Mouse (Mus musculus) monocyte, adult 59 days (primary cell): ENCODE data around the gene Olfr30. TPM values are rescaled to one million over a fixed set of nuclear protein-coding genes. Genes with fewer than 3 reads are reported as not detected.

Experiments used
- total RNA-seq, 2 experiments: library from RNA; stranded (reverse); gene quantifications; one replicate each; pipeline ENCODE4 v1.2.4; 2023

The Olfr30 gene
- not detected for total RNA-seq

DNA sequence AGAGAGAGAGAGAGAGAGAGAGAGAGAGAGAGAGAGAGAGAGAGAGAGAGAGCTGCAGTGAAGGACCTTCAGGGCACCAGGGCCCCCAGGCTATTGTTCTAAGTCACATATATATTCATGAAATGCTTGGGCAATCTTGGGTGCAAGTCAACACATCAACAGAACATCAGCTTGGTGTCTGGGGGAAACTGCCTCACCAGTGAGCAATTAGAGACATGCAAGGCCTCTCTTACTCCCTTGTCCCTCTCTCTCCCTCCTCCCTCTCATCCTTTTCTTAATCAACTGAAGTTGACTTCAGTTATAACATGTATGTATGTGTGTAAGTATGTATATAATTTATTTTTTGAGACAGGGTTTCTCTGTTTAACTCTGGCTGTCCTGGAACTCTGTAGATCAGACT is at the start of gene Olfr30:
Gene Olfr30, minus strand, starts transcription at position 101 of the 400 bp plus-strand sequence.

DNA sequence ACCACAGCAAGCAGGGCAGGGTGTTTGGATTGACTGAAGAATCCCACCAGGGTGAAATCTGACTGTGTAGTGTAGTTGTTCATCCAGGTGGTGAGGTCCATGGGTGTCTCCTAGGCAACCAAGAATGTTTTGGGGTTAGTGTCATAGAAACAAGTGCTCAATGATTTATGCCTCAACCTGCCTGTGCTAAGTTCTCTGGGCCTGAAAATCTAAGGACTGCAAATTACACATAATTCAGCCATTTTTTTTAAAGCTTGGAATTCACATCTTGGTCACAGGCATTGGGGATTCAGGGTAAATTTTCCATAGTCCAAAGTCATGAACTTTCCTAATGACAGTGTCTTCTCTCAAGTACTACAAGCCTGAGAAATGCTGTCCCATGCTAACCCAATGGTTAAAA is 40.4 kb upstream of the Olfr30 start, which contains the start of gene Olfr331:
Gene Olfr331, minus strand, starts transcription at position 101 of the 400 bp plus-strand sequence.

DNA sequence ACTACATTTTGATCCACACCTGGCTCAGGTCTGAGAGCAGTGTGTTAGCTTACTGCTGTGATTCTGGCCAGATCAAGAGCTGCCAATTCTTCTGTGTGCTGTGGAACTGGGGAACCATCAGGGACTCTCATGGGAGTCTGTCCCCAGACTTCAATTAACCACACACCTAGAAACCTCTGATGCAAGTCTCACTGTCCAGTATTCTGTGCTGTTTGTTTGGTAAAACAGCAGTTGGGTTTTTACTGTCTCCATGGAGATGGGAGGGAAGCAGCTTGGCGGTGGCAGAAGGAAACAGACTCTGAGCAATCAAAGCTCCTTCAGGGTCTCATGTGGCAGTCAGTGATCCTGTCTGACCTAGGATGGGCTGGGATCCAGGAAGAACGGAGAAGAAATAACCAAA is 30.4 kb upstream of the Olfr30 start, which contains the start of gene Olfr332:
Gene Olfr332, minus strand, starts transcription at position 101 of the 400 bp plus-strand sequence.

DNA sequence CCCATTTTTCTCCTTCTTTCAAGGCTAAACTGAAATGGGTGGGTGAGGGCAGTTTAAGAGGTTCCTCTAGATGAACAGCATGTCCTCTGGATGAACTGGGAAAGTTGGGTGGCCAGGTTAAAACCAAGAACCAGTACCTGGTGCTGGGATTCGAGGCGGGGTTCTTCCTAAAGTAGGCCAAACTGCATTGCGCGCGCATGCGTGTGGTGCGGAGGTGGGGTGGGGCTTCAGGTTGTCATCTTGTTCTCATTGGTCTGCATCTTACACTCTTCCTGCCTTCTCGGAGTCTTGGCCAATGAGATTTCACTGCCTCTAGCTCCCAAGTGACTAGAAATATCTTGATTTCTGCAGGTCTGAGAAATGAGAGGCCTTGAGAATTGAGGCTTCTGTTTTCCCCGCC is 9.3 kb downstream of the Olfr30 start, which contains the start of gene Lypd9:
Gene Lypd9, minus strand, starts transcription at position 165 of the 400 bp plus-strand sequence.

DNA sequence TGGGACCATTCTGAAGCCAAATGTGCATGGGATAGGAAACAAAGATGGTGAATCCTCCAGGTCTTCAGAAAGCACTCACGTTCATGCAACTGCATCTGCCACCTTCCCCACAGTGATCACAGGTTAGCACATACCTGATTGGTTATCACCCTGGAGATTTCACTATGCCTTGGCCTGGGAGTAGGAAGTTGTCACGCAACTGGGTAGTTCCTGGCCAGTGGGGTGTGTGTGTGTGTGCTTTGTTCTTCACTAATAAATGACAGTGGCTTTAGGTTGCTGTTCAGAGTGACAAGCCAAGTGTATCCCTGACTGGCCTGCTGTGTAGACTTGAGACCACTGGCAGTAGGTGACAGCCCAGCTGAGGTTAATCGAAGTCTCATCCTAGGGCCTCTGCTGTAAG is 29.8 kb downstream of the Olfr30 start, which contains the start of gene Gm12253:
Gene Gm12253, plus strand, starts transcription at position 301 of the 400 bp plus-strand sequence.

DNA sequence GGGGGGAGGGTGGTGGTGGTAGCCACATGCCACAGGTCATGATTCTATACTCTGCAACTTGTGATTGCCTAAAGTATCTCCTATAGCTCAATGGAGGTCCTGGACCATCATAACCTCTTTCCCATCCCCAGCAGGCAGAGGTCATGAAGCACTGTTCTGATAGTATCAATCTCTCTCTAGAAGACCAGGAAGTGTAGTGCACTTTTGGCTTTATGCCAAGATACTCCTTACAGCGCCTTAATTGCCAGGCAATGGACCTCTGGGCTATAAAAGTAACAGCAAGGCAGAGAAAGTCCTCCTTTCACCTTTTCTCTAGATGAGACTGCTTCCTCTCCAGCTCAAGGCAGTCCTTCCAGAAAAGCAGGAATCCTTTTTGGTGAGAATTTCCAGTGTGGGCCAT is 41.3 kb downstream of the Olfr30 start, which contains the start of gene 1810065E05Rik:
Gene 1810065E05Rik, plus strand, starts transcription at position 297 of the 400 bp plus-strand sequence.

Other genes with a start within 250 kb of the Olfr30 start
- gene 4930438A08Rik, start 187.5 kb downstream of the Olfr30 start, total RNA-seq: not detected
- gene Zfp692, start 155.2 kb downstream of the Olfr30 start, total RNA-seq: 10 to 100 TPM; 15.4 to 16.2 TPM
- 10 to 100 TPM; 16.7 to 17.2 TPM for gene Zfp672, start 131.9 kb downstream of the Olfr30 start, total RNA-seq
- gene Sh3bp5l, start 131.5 kb downstream of the Olfr30 start, total RNA-seq: 10 to 100 TPM; 18.2 to 26.0 TPM
- not detected for gene Lypd8, start 83.2 kb downstream of the Olfr30 start, total RNA-seq
- not detected for gene 1810065E05Rik, start 41.2 kb downstream of the Olfr30 start, total RNA-seq
- gene Gm12253, start 29.7 kb downstream of the Olfr30 start, total RNA-seq: not detected
- not detected for gene Lypd9, start 9.3 kb downstream of the Olfr30 start, total RNA-seq
- gene Olfr332, start 30.3 kb upstream of the Olfr30 start, total RNA-seq: not detected
- not detected for gene Olfr331, start 40.3 kb upstream of the Olfr30 start, total RNA-seq
- not detected for gene Olfr330, start 72.6 kb upstream of the Olfr30 start, total RNA-seq
- gene Olfr329-ps, start 84.2 kb upstream of the Olfr30 start, total RNA-seq: not detected
- gene Olfr328, start 93.4 kb upstream of the Olfr30 start, total RNA-seq: under 1 TPM in 1 of 2 experiments, not detected in 1; 0.39 TPM
- not detected for gene Olfr224, start 108.3 kb upstream of the Olfr30 start, total RNA-seq
- gene Olfr325, start 115.5 kb upstream of the Olfr30 start, total RNA-seq: not detected
- gene Olfr324, start 132.8 kb upstream of the Olfr30 start, total RNA-seq: not detected
- gene 2210407C18Rik, start 153.8 kb upstream of the Olfr30 start, total RNA-seq: not detected
- not detected for gene Olfr323, start 168.2 kb upstream of the Olfr30 start, total RNA-seq
- gene Trim58, start 178.2 kb upstream of the Olfr30 start, total RNA-seq: not detected
- gene Olfr322, start 196.5 kb upstream of the Olfr30 start, total RNA-seq: not detected
- gene Olfr320, start 218.8 kb upstream of the Olfr30 start, total RNA-seq: not detected
- gene Olfr319, start 236.9 kb upstream of the Olfr30 start, total RNA-seq: not detected